Mouse (Mus musculus) ES-Bruce4 (cell line): Measurements from ENCODE around the gene Tgif2. TPM values are rescaled to one million over a fixed set of nuclear protein-coding genes. Genes with fewer than 3 reads are reported as not detected.

Experiments used
- H3K27ac ChIP-seq: 2 replicates; pipeline ENCODE4 v1.5.1; 2012; ENCODE audit warnings: low read length, inconsistent platforms; ENCODE audit not compliant: insufficient read depth
- H3K27me3 ChIP-seq: 2 replicates; pipeline ENCODE4 v1.6.1; 2012; ENCODE audit warnings: mild to moderate bottlenecking, low read length, inconsistent platforms; ENCODE audit not compliant: control insufficient read depth, poor library complexity, insufficient read depth, severe bottlenecking
- H3K36me3 ChIP-seq: 2 replicates; pipeline ENCODE4 v1.6.1; 2012; ENCODE audit warnings: inconsistent platforms, mild to moderate bottlenecking, low read length, moderate library complexity; ENCODE audit not compliant: control insufficient read depth, poor library complexity, insufficient read depth, severe bottlenecking
- H3K4me1 ChIP-seq: one replicate; pipeline ENCODE4 v1.8.1; 2011; ENCODE audit warnings: low read length; ENCODE audit not compliant: control insufficient read depth, insufficient read depth
- H3K4me3 ChIP-seq: 2 replicates; pipeline ENCODE4 v1.5.1; 2011; ENCODE audit warnings: low read depth, mild to moderate bottlenecking, low read length
- H3K9ac ChIP-seq: 2 replicates; pipeline ENCODE4 v1.6.1; 2012; ENCODE audit warnings: low read depth, mild to moderate bottlenecking, inconsistent platforms; ENCODE audit not compliant: poor library complexity, severe bottlenecking
- H3K9me3 ChIP-seq: replicated peaks from 2 replicates; pipeline ENCODE4 v1.6.1; 2012; ENCODE audit warnings: mild to moderate bottlenecking, low read length, inconsistent platforms; ENCODE audit not compliant: control insufficient read depth, poor library complexity, insufficient read depth, severe bottlenecking
- CTCF ChIP-seq: IDR thresholded peaks from one replicate; pipeline ENCODE4 v1.8.1; 2011; ENCODE audit warnings: low read depth, low read length
- EP300 ChIP-seq: IDR thresholded peaks from 2 replicates; pipeline ENCODE4 v1.6.1; 2011; ENCODE audit warnings: low read depth, low read length; ENCODE audit not compliant: insufficient read depth
- POLR2A ChIP-seq: IDR thresholded peaks from one replicate; pipeline ENCODE4 v1.8.1; 2011; ENCODE audit warnings: low read length; ENCODE audit not compliant: insufficient read depth
- polyA plus RNA-seq: library from polyadenylated mRNA; stranded (reverse); fragments of >200 nt; gene quantifications from 2 replicates; pipeline ENCODE4 v1.2.4, GENCODE M21; 2011; ENCODE audit warnings: low read depth; ENCODE audit not compliant: missing spikeins, insufficient read depth, insufficient read length

Tgif2 gene
- polyA plus RNA-seq, 1 experiment, result 32.9 TPM

- H3K27ac ChIP-seq, result no peak overlapping the region
- H3K9ac ChIP-seq, result no peak overlapping the region
- no peaks in the 10 kb centered on the region for H3K36me3 ChIP-seq
- peaks cover 2% of the 10 kb centered on the region for H3K4me1 ChIP-seq
- no peak for TF ChIP-seq EP300
- no peak for TF ChIP-seq CTCF
- no peak for TF ChIP-seq POLR2A
- H3K9me3 ChIP-seq, result no peaks in the 10 kb centered on the region
- no peak overlapping the region for H3K4me3 ChIP-seq
- no peaks in the 10 kb centered on the region for H3K27me3 ChIP-seq
These were observed 32.9 kb upstream of the Tgif2 start for GRCm38 (mm10) chr2:156806886-156807285.

DNA sequence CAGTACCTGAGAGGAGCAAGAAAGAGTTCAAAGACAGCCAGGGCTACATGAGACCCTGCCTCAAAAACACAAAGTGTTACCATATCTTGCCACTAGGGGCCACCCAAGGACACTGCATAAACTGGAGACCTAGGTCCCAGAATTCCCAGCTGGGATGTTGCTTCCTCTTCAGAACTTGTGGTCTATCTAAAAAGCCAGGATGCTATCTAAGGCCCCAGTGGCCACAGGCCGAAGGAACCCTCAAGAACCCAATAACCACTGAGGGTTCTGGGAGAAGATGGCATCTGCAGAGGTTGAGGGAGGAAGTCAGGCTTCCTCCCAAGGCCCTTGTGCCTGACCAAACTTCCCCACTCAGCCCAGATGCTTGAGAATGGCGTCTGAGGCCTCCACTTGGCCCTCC is 30.2 kb upstream of the Tgif2 start:
- Histone ChIP-seq H3K4me3 (peak overlapping the region; percentile 10; the same call in 1 of the 2 replicates), H3K36me3 (no peaks in the 10 kb centered on the region), H3K27me3 (no peaks in the 10 kb centered on the region), H3K27ac (no peak overlapping the region), H3K9ac (peak overlapping the region; percentile 42), H3K4me1 (peaks cover 2% of the 10 kb centered on the region), H3K9me3 (no peaks in the 10 kb centered on the region)
- TF ChIP-seq EP300 (no peak), CTCF (peak; percentile 49)

DNA sequence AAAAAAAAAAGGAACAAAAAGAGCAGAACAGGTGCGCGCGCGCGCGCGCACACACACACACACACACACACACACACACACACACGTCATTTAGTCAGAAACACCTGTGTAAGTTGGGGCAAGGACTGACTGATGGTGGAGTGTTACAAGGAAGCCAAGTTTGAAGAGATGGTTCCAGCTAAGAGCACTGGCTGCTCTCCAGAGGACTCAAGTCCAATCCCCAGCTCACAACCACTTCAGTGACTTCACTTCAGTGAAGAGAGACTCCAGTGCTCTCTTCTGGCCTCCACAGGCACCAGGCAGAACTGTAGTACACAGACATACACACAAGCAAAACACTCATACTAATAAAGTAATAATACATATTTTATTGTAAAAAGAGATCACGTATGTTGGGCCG is 29.1 kb upstream of the Tgif2 start:
- Histone ChIP-seq H3K27me3 (no peaks in the 10 kb centered on the region), H3K9me3 (no peaks in the 10 kb centered on the region), H3K9ac (no peak overlapping the region), H3K4me1 (peaks cover 2% of the 10 kb centered on the region), H3K4me3 (no peak overlapping the region), H3K27ac (no peak overlapping the region), H3K36me3 (no peaks in the 10 kb centered on the region)
- TF ChIP-seq POLR2A, result no peak
- TF ChIP-seq EP300, result no peak
- no peak for TF ChIP-seq CTCF

GRCm38 (mm10) chr2:156811556-156811955 is 28.3 kb upstream of the Tgif2 start:
- no peak overlapping the region for H3K27ac ChIP-seq

DNA sequence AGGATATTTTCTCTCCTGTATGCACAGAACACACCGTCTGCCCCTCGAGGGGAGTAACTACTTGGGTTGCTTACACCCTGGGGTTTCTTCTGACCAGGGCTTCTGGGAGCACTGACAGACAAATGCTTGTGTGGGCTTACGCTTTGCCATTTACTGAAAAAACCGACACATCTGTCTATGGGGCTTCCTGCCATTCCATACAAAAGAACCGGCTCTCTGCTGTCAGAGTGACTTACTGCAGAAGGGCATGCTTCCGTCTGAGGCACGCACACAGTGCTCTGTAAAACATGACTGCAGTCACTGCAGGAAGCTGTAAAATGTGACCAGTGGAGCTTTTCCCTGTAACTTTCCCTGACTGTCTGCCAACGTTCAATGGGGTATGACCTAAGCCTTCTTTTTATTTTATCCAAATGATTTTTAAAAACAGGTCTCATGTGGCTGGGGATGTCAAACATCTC is 25.4 kb upstream of the Tgif2 start:
- Histone ChIP-seq H3K27ac (no peak overlapping the region), H3K27me3 (no peaks in the 10 kb centered on the region), H3K4me1 (peaks cover 2% of the 10 kb centered on the region), H3K36me3 (no peaks in the 10 kb centered on the region), H3K4me3 (no peak overlapping the region), H3K9me3 (no peaks in the 10 kb centered on the region), H3K9ac (no peak overlapping the region)
- TF ChIP-seq POLR2A (no peak), EP300 (no peak), CTCF (no peak)

More at GRCm38 (mm10) chr2:156811556-156811955, 28.3 kb upstream of the Tgif2 start:
- Histone ChIP-seq H3K27me3 (no peaks in the 10 kb centered on the region), H3K36me3 (no peaks in the 10 kb centered on the region), H3K9ac (no peak overlapping the region), H3K4me3 (no peak overlapping the region), H3K4me1 (peaks cover 2% of the 10 kb centered on the region), H3K9me3 (no peaks in the 10 kb centered on the region)
- TF ChIP-seq CTCF (no peak), EP300 (no peak), POLR2A (no peak)

- Histone ChIP-seq H3K36me3 (no peaks in the 10 kb centered on the region), H3K9me3 (no peaks in the 10 kb centered on the region), H3K27ac (no peak overlapping the region), H3K27me3 (no peaks in the 10 kb centered on the region), H3K4me1 (no peaks in the 10 kb centered on the region), H3K4me3 (no peak overlapping the region), H3K9ac (no peak overlapping the region)
- no peak for TF ChIP-seq EP300
- no peak for TF ChIP-seq CTCF
- TF ChIP-seq POLR2A, result no peak
These were observed 24.9 kb upstream of the Tgif2 start for GRCm38 (mm10) chr2:156814893-156815292.
